Mouse (Mus musculus) cerebral cortex, adult 2 months (tissue): ENCODE results near the gene Nrxn3.

Experiments used
- WGBS: fragments of 180-500 bp; shearing (Covaris S2); methylation state at CpG from one replicate; pipeline ENCODE4 v1.1.7; 2018; 5-methylcytosine and 5-hydroxymethylcytosine counted together

Nrxn3 gene

DNA sequence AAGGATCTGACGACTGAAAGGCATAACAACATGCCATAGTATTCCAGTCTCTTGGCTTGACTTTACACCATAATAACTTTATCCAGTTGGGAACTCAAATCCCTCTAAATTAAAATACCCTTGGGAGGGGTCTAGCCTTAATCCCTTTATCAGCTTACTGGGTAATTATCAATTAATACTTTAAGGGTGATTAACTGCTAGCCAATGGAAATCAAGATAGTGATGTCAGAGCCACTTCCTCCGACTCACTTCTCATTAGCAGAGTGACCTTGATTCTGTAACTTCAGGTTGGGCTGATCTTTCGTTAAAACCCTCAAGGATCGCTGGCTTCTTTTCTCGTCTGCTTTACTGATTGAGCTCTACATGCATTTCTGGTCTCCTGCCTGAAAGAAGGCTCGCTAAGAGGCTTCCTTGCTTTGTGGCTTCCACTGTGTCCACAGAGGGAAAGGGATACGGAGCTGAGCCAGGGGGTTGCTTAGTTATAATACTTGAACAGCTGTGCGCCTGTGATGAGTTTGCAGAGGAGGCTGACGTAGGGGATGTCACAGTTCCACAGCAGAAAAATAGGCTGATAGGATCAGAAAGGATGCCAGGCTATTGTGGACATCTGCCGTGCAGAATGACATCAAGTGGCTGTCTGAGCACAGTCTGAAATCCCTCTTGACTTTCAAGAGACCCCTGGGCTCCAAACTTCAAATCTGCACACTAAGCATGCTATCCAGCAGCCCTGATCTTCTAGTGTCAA, 352.0 kb downstream of the Nrxn3 start:
- WGBS, result 17% methylated on average over 10 of the region's 10 CpGs

- 52% methylated on average over 8 of the region's 8 CpGs for WGBS
Measured at GRCm38 (mm10) chr12:89093806-89094479, 371.3 kb downstream of the Nrxn3 start.

- 56% methylated on average over 2 of the region's 2 CpGs for WGBS
Measured at GRCm38 (mm10) chr12:89097561-89097960, 374.9 kb downstream of the Nrxn3 start.

GRCm38 (mm10) chr12:89106029-89106733, 383.5 kb downstream of the Nrxn3 start:
- 9% methylated on average over 9 of the region's 9 CpGs for WGBS

DNA sequence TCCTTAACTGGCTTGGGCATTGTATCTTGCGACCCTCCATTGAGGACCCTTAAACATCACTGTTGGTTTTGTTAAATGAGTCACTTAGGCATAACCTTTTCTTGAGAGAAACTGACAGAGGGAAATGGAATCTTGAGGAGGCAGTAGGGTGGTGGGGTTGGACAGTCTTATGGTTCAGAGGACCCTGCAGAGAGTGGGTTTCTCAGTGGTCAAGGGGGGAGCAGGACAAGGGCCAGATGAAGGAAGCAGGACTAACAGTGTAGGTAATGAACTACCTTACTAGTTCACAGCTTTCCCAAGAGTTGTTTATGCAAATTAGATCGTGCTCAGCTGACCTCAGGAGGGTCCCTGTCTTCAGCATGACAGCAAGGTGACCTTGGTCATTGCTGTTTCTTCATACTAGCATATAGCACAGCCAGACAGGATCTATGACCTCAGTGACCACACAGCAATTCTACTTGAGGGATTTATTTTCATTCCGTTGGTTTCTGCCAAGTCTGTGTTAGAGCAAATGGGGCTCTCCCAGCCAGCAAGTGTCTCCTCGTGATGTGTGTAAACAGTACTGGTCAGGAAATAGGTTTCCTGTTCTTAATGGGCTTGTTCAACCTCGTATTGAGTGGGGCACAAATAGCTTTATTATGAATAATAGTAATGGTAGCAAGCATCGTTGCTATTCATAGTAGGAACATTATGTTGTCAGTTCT, 384.4 kb downstream of the Nrxn3 start:
- WGBS, result 56% methylated on average over 6 of the region's 6 CpGs

GRCm38 (mm10) chr12:89109779-89110335, 387.2 kb downstream of the Nrxn3 start:
- 80% methylated on average over 7 of the region's 7 CpGs for WGBS

DNA sequence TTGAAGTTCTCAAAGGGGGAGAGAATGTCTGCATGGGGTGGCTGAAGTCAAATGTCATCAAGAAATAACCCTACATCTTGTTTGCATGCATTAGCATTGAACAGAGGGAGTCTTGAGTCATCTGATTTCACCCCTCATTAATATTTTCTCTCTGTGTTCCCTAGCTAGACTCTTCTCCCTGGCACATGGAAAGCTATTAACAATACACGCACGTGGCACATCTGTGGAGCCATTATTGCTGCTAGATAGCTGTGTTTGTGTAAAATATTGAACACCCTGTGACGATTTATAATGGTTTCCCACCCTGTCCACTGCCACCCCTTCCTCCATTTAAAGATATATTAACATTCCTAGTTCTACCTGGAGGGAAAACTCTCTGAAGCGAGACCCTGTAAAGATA, 405.9 kb downstream of the Nrxn3 start:
- WGBS, result 74% methylated on average over 4 of the region's 4 CpGs

- 35% methylated on average over 9 of the region's 9 CpGs for WGBS
Measured at GRCm38 (mm10) chr12:89129139-89129907, 406.6 kb downstream of the Nrxn3 start.

DNA sequence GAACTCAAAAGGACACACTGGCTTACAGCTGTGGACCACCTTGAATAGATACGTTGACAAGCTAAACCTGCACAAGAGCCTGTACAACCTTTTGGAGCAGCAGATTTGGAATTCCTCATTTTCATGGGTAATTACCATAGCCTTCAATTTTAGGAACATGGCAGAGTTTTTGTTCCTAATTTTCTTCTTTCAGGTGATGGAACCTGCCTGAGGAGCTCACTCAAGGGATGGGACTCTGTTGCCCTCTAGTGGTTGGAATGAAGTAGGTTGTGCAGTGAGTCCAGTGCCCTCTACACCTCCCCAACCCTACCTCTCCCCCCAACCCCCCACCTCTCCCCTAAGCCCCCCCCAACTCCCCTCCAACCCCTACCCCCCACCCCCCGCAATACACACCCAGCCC, 411.7 kb downstream of the Nrxn3 start:
- WGBS, result 58% methylated on average over 2 of the region's 2 CpGs

DNA sequence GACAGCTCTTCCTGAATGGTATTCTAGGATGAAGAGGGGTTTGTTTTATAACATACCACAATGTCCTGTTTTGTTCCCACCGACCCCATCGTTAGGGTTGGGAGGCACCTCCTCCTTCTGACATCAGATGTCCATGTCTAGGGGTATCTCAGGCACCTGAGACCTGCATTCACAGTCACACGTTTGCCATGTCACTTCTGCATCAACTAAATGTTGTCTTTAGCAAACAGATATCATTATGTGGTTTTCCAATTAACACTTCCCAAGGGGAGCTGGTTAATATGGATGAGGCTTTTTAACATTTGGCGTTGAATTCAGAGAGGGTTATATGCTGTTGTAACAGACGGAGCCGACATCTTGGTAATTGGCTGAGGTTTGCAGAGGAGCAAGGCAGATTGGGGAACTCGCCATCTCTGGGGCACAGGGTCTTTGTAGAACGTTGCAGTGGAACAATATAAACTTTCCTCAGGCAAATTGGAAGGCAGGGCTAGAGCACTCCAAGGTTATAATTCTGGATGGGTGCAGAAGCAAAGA, 412.2 kb downstream of the Nrxn3 start:
- WGBS, result 40% methylated on average over 8 of the region's 8 CpGs

- WGBS, result 29% methylated on average over 3 of the region's 3 CpGs
Measured at GRCm38 (mm10) chr12:89148974-89149411, 426.3 kb downstream of the Nrxn3 start.

DNA sequence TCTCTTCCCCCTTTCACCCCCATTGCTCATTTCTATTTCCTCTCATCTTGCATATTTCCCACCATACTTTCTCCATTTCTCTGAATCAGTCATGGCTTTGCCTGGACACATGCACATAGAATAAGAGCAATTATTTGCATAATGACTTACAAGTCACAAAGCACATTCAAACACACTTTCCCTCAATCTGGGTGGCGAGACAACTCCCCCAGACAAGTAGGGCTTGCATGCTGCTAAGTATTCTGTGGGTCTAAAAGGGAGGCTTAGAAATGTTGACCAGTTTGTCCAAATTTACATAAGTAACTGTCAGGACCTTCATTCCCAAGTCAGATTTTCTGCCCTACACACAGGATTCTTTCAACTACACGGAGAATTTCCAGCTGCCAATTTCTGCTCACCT, 426.8 kb downstream of the Nrxn3 start:
- whole genome bisulfite sequencing, result 59% methylated on average over 2 of the region's 2 CpGs

DNA sequence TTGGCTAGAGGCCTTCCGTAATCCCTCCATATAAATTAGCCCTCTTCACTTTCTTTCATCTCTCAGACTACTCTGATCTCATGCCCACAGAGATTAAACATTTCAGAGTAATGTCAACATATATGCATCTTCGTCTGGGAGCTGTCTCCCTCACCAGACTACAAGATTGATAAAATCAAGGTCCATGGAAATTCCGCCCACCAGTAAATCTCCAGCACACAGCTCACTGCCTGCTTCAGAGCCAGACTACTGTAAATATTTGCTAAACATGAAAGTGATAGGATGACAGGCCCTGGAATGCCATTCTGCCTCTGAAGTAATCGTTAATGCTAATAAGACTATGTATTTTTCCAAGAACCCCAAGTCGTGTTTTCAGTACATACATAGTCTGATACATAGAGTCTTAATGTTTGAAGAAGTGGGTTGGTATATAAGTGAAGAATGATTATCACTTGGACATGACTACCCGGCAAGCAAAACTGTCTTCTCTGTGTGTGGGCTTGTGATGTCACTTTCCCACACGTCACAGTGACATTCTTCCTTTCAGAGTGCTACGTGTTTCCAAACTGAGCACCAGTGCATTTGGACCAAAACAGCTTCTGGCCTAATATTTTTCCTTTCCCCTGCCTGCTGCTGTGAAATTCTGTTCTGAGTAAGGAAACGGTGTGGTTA, 433.5 kb downstream of the Nrxn3 start:
- 54% methylated on average over 9 of the region's 9 CpGs for WGBS

- WGBS, result 75% methylated on average over 8 of the region's 8 CpGs
Measured at GRCm38 (mm10) chr12:89159353-89159752, 436.7 kb downstream of the Nrxn3 start.

GRCm38 (mm10) chr12:89174306-89175159, 451.9 kb downstream of the Nrxn3 start:
- WGBS, result 70% methylated on average over 12 of the region's 12 CpGs

- WGBS, result 62% methylated on average over 13 of the region's 13 CpGs
Measured at GRCm38 (mm10) chr12:89179970-89180666, 457.4 kb downstream of the Nrxn3 start.

DNA sequence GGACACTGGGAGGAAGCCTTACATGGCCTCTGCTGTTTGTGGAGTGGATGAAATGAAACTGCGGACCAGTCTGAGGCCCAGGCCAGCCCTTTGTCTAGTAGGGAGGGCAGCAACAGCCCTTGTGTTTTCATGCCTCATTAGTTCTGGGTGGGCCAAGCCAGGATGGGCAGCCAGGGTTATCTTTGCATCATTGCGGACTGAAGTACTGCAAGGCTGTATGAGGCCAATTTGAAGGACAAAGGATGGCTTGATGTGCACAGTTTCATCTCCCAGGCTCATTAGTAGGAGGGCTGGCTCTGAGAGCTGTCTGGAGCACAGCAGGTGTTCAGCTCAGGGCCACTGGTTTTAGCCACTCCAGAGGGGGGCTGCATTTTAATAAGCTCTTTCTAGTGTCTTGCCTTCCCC, 458.5 kb downstream of the Nrxn3 start:
- WGBS, result 77% methylated on average over 2 of the region's 2 CpGs

GRCm38 (mm10) chr12:89198764-89199525, 476.3 kb downstream of the Nrxn3 start:
- 76% methylated on average over 10 of the region's 10 CpGs for WGBS
